Mouse (Mus musculus): Measurements from ENCODE around the gene Tgtp1.
"Not testable (repeated sequence)": the region's sequence is repeated elsewhere in the genome, so short reads cannot be mapped to it uniquely, and the experiment has no call there.

Gene Tgtp1

GRCm38 (mm10) chr11:48994018-48994417 is at the start of gene Tgtp1:
Tgtp1 (minus strand) TSS chr11:48994172.
- DNase-seq (ENCODE audit: low spot score in 2 of 2), result not testable (repeated sequence)

DNA sequence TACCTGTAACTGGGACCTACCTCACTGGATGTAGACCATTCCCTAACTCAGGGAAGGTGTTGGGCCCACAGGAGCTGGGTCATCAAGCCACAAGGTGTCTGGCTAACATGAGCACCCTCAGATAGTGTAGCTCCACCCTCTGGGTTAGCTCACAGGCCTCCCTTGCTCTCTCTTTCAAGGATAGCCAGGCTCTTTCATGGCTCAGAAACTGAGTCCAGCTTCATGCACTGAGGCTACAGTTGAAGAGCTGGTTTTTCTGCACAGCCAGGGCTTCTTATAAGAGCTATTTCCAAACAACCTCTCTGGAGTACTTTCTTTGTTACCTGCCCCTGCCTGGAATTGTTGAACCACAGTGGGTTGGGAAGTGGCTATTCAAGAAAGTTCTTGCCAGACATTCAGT is 18.1 kb upstream of the Tgtp1 start:
- not testable (repeated sequence) for DNase-seq (ENCODE audit: low spot score in 2 of 2)

GRCm38 (mm10) chr11:49006785-49007184 is 12.8 kb upstream of the Tgtp1 start:
- DNase-seq (ENCODE audit: low spot score in 2 of 2), result not testable (repeated sequence)

DNA sequence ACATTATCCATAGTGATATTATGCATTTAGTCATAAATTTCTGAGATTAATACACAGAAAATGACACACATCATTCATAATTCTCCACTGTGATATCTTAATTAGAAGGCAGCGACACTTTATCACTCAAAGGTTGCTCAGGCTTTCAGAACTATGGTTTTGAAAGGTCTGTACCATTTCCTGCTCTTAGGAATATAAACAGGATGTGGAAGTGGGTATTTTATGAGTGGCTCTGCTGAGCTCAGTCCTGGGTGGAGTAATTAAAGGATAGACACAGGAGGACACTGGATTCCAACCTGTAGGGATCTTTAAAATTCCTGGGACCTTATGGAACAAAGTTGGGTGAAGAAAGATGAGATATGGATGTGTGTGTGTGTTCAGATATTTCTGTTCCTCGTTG is 12.3 kb upstream of the Tgtp1 start:
- not testable (repeated sequence) for DNase-seq (ENCODE audit: low spot score in 2 of 2)

GRCm38 (mm10) chr11:49000411-49000810 is 6.4 kb upstream of the Tgtp1 start:
- not testable (repeated sequence) for DNase-seq (ENCODE audit: low spot score in 2 of 2)

DNA sequence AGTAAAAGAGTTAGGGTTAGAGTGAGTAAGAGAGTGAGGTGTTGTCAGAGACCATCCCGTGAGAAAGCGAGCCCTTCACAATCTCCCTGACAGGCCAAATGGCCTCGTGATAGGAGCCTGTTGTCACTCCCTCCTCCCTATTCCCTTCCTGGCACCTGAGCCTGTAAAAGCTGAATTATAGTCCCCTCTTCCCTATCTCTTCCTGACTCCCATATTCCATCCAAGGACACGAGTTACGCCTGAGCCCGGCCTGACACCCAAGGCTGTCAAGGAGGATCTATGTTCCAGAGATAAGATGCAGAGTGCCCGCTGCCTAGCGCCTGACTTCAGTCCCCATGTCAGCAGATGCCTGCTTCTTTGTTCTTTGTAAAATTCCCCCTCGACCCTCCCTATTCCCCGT is 676 bp downstream of the Tgtp1 start:
- not testable (repeated sequence) for DNase-seq (ENCODE audit: low spot score in 2 of 2)

GRCm38 (mm10) chr11:48991740-48992520 is 2.0 kb downstream of the Tgtp1 start, which contains the start of gene Gm12185:
Gm12185 (minus strand) TSS chr11:48992226.
- not testable (repeated sequence) for DNase-seq (ENCODE audit: low spot score in 2 of 2)

GRCm38 (mm10) chr11:48989981-48990380 is 4.0 kb downstream of the Tgtp1 start:
- not testable (repeated sequence) for DNase-seq (ENCODE audit: low spot score in 2 of 2)

DNA sequence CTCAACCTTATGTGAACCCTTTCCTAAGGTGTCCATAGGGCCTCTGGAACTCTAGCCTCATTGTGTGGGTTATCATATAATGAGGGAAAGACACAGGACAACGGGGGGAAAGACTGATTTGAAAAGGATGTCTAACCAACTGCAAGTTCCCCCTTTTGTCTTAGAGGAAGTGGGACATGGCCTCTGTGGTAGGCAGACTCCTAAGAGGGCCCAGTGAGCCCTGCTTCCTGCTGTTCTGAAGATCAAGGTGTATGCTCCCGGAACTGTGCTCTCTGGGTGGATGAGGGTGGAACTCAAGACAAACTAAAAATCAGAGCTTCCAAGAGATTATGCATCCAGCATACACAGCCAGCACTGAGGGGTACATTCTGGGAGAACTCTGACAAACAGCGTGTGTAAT is 5.8 kb downstream of the Tgtp1 start:
- not testable (repeated sequence) for DNase-seq (ENCODE audit: low spot score in 2 of 2)

- not testable (repeated sequence) for DNase-seq (ENCODE audit: low spot score in 2 of 2)
Observed at GRCm38 (mm10) chr11:48982848-48983247, 11.1 kb downstream of the Tgtp1 start.

- not testable (repeated sequence) for DNase-seq (ENCODE audit: low spot score in 2 of 2)
Observed at GRCm38 (mm10) chr11:48980052-48980451, 13.9 kb downstream of the Tgtp1 start.

GRCm38 (mm10) chr11:48979251-48979650 is 14.7 kb downstream of the Tgtp1 start, which contains the start of gene 9930111J21Rik1:
9930111J21Rik1 (minus strand) TSS chr11:48979398.
- DNase-seq (ENCODE audit: low spot score in 2 of 2), result not testable (repeated sequence)

DNA sequence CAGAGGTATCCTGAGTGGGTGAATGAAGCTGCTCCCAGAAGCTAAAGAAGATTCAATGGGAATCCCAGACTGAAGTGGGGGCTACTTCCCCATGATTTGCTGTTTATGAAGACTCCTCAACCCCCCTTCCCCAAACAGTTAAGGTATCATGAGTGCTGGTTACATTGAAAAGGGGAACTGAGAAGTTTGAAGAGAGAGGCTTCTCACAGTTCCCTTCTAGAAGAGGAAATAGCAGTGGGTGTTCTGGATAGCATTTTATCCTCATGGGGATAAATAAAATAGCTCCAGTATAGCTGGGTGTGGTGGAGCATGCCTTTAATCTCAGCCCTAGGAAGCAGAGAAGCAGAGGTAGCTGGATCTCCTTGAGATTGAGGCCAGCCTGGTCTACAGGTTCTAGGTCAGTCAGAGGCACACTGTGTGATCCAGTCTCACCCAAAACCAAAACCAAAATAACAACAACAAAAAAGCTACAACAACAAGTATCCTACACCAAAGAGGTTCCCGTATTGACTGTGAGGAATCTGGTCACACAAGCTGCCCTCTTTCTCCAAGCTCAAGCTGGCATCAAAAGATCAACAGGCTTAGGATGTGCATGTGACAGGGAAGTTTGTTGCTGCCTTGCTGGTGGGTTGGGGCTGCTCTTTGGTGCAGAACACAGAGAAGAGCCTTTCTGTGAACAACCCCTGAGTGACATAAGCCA is 15.6 kb downstream of the Tgtp1 start, which contains the start of gene Olfr56:
Gene Olfr56 (plus strand): TSS at position 650 of the 700 bp plus-strand sequence.
- not testable (repeated sequence) for DNase-seq (ENCODE audit: low spot score in 2 of 2)

DNA sequence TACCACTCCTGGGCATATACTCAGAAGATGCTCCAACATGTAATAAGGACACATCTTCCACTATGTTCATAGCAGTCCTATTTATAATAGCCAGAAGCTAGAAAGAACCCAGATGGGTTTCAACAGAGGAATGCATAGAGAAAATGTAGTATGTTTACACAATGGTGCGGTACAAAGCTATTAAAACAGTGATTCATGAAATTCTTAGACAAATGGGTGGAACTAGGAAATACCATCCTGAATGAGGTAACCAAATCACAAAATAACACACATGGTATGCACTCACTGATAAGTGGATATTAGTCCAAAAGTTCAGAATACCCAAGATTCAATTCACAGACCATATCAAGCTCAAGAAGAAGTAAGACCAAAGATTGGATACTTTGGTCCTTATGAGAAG is 19.3 kb downstream of the Tgtp1 start:
- DNase-seq (ENCODE audit: low spot score in 2 of 2), result not testable (repeated sequence)

- not testable (repeated sequence) for DNase-seq (ENCODE audit: low spot score in 2 of 2)
Observed at GRCm38 (mm10) chr11:48946090-48946489, 47.9 kb downstream of the Tgtp1 start, which contains the start of gene Psme2b. Psme2b (minus strand) TSS chr11:48946190.

GRCm38 (mm10) chr11:48939286-48939685 is 54.7 kb downstream of the Tgtp1 start:
- not testable (repeated sequence) for DNase-seq (ENCODE audit: low spot score in 2 of 2)

All from frontal cortex, postnatal 25 days (tissue).